Mouse (Mus musculus) thymus, postnatal 36 days (tissue): ENCODE measurements around the gene Cdh22.

Experiments used
- DNase-seq, 2 experiments: peaks; one replicate each; pipeline ENCODE4 v3.0.0; 2022; ENCODE audit warnings: mixed read lengths in 2 of 2

Gene Cdh22

GRCm38 (mm10) chr2:165077055-165077454 is 157.6 kb downstream of the Cdh22 start:
- DNase-seq = no peak

- DNase-seq = peak; percentile 63 to 69
These were observed 159.7 kb downstream of the Cdh22 start for GRCm38 (mm10) chr2:165074937-165075336.

GRCm38 (mm10) chr2:165074081-165074884 is 160.4 kb downstream of the Cdh22 start:
- DNase-seq = no peak

GRCm38 (mm10) chr2:165073381-165073781 is 161.3 kb downstream of the Cdh22 start:
- DNase-seq = no peak

- DNase-seq = peak; percentile 24 to 29
These were observed 164.4 kb downstream of the Cdh22 start for GRCm38 (mm10) chr2:165070096-165070816.

GRCm38 (mm10) chr2:165068806-165069205 is 165.8 kb downstream of the Cdh22 start:
- DNase-seq = no peak

- no peak for DNase-seq
These were observed 170.2 kb downstream of the Cdh22 start for GRCm38 (mm10) chr2:165064489-165064888.

GRCm38 (mm10) chr2:165061638-165062433 is 172.8 kb downstream of the Cdh22 start:
- no peak for DNase-seq
